Mouse (Mus musculus): ENCODE data around the gene Ptrh2.
"Not testable (repeated sequence)": the region's sequence is repeated elsewhere in the genome, so short reads cannot be mapped to it uniquely, and the experiment has no call there.

Gene Ptrh2

DNA sequence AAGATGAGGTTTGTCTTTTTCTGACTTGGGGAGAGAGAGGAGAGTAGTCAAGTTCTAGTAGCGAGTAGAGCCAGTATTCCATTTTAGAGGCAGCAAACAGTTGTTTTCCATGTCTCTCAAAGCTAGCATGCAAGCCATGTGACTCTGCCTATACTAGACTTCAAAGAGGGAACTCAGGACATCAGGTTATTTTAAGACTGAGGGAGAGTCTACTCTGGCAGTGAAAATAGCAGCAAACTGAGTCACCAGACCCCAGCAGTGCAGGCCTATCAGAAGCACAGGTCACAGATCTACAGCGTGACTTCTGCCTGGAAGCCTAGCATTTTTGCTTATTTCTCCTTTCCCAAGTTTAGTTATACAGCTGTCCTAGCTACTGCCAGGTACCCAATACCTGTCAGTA is 47.7 kb downstream of the Ptrh2 start:
- no peak for DNase-seq (ENCODE audit: low read depth, low spot score)

DNA sequence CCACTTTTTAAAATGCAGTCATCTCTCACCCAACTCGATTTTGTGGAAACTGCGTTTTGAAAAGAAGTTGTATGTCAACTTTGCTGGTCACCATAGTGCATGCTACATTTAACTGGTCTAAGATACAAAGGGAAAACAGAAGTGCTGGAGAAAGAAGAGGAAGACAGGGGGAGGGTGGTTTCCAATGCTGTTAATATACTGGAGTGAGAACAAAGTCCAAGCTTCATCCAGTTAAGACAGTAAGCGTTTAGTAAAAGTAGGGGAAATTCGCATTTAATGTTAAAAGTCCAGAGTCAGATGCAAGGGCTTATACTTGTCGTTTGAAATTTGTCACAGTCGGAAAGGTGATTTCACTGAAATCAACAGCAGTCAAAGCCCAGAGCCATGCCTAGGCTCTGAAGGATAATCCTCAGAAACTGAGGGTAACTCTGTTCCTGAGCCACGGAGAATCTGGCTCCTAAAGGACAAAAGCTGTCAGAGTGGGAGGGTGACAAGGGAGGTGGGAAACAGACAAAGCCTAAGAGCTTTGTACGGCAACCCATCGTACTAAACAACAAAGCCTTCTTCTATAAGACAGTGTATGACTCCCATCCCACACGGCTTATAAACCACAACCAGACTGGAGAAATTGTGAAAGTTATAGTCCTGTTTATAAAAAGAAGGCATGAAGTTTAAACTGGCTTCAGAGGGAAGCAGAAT is 50.6 kb downstream of the Ptrh2 start:
- no peak for DNase-seq (ENCODE audit: low read depth, low spot score)

DNA sequence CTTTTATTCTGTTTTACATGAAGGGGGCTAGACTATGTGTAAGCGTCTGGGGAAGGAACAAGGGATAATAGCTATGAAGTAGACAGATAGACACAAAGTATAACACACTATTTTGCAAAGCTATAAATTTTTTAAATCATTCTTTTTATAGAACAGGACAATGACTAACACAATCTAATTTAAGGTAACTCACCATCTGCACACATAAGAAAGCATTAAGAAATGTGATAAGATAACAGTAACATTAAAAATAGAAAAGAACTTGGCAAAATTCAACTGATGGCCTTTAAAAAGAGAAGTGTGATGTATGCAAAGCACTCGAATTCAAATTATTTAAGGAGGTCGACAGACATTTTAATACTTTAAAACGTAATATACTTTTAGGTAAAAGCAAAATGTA is 51.2 kb downstream of the Ptrh2 start:
- DNase-seq (ENCODE audit: low read depth, low spot score): no peak

DNA sequence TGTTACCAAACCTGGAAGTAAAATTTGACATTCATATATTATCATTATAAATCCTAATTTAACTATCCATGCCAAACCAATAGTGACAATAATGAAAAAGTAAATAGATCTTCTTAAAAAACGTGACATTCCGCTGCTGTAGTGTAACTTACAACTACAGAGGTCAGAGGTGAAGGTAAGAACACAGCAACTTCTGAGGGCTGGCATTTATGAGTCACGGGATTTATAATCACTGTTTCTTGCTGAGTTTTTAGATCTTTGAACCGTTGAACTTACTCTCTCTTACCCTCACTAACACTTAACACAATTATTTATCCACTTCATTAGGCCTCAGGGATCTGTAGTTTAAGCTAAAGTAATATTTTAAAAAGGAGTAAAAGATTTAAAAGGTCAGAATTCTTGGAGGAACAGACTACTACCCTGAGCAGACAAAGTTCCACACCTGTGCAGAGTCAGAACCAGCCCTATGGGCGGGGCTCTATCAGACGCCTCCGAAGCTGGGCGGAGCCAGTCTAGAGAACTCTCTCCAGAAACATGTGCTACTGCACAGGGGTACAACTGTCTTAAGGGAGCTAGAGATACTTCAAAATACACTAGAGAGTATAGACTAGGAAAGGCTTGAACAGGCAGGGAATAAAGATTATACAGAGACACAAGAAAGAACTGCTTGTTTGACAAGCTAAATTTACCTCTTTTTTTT is 53.7 kb downstream of the Ptrh2 start:
- DNase-seq (ENCODE audit: low read depth, low spot score): peak; percentile 3

DNA sequence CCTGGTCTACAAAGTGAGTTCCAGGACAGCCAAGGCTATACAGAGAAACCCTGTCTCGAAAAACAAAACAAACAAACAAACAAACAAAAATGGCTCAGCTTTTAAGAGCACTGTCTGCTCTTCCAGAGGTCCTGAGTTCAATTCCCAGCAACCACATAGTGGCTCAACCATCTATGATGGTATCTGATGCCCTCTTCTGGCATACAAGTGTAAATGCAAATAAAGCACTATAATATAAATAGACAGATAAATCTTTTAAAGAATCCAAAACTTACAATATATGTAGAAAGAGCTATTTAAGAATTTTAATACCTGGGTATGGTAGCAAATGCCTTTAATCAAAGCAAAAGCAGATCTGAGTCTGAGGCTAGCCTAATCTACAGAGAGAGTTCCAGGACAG is 54.5 kb downstream of the Ptrh2 start:
- DNase-seq (ENCODE audit: low read depth, low spot score): not testable (repeated sequence)

DNA sequence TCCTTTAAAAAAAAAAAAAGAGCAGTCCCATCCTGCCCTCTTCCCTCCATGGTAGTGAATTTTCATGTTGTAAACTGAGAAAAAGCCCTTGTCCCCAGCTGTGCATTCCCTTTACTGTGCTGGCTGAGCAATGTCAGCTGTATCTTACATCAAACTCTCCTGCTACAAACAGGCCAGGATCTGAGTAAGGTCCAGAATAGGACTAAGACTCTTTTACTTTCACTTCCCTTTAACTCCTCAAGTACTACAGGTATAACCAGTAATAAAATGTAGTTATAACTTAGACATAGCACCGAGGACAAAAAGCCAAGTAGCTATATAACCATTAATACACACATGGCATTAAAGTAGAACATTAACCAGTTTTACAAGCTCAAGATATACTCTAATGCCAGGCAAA is 55.2 kb downstream of the Ptrh2 start:
- DNase-seq (ENCODE audit: low read depth, low spot score): no peak

DNA sequence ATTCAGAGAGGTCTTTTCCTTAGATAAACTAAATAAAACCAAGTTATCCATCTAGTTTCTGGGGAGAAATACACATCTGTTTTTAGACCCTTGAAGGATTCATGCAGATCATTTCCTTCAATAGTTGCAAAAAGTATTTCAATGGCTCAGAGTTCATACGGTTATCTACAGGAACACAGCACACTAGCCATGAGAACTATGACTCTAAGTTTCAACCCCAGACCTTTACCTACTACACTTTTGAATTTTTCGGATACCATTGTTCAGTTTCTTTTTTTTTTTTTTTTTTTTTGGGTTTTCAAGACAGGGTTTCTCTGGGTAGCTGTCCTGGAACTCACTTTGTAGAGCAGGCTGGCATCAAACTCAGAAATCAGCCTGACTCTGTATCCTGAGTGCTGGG is 55.7 kb downstream of the Ptrh2 start:
- DNase-seq (ENCODE audit: low read depth, low spot score): no peak

DNA sequence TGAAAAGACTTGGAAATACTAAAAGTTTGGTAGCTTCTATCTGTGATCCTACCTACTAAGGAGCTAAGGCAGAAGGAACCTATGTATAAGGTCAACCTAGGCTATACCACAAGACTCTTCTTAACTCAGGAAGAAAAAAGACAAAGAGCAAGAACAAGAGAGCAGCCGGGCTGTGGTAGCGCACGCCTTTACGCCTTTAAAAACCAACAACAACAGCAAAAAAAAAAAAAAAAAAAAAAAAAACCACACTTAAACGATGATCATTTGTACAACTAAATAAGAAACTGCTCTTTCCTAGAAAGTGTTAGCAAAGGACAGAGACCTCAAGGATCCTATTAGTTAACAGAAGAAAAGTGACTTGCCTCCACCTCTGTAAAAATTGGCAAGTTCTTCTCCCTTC is 57.7 kb downstream of the Ptrh2 start:
- no peak for DNase-seq (ENCODE audit: low read depth, low spot score)
